Mouse (Mus musculus): ENCODE measurements around the gene Rnpepl1. TPM values are rescaled to one million over a fixed set of nuclear protein-coding genes. Genes with fewer than 3 reads are reported as not detected.

Gene Rnpepl1
- 20.1 and 22.9 TPM in 2 replicates for polyA plus RNA-seq (2016; fragmentation: Nextera tagmentation; extraction: Ambion mirVana)

GRCm38 (mm10) chr1:92910239-92910885 lies at the start of gene Rnpepl1:
Gene Rnpepl1, plus strand, starts transcription at chr1:92910783.
- H3K27me3 ChIP-seq (ENCODE audit: low read depth, poor library complexity, severe bottlenecking): peaks cover 24% of the 10 kb centered on the region
- peak; percentile 79 for DNase-seq (ENCODE audit: low spot score)
- no peaks in the 10 kb centered on the region for H3K9me3 ChIP-seq (replicated peaks)
- peaks cover 55% of the 10 kb centered on the region for H3K4me1 ChIP-seq
- WGBS: 1% methylated on average over 55 of the region's 57 CpGs
- H3K36me3 ChIP-seq: peaks cover 19% of the 10 kb centered on the region
- peak within 1 kb of the TSS; percentile 92 for H3K27ac ChIP-seq (replicated peaks)
- H3K4me3 ChIP-seq: peak within 1 kb of the TSS; percentile 75

- peaks cover 8% of the 10 kb centered on the region for H3K4me1 ChIP-seq
- WGBS: 81% methylated on average over 6 of the region's 6 CpGs
- no peak for DNase-seq (ENCODE audit: low spot score)
- no peaks in the 10 kb centered on the region for H3K9me3 ChIP-seq (replicated peaks)
- no peak overlapping the region for H3K4me3 ChIP-seq
- H3K27me3 ChIP-seq (ENCODE audit: low read depth, poor library complexity, severe bottlenecking): no peaks in the 10 kb centered on the region
- no peak overlapping the region for H3K27ac ChIP-seq (replicated peaks)
- H3K36me3 ChIP-seq: peaks cover 44% of the 10 kb centered on the region
These were observed 49.1 kb upstream of the Rnpepl1 start for GRCm38 (mm10) chr1:92861503-92861902.

- Histone ChIP-seq H3K27ac (replicated peaks) (no peak overlapping the region), H3K9me3 (replicated peaks) (no peaks in the 10 kb centered on the region), H3K4me3 (no peak overlapping the region), H3K27me3 (ENCODE audit: low read depth, poor library complexity, severe bottlenecking) (no peaks in the 10 kb centered on the region), H3K36me3 (peaks cover 26% of the 10 kb centered on the region), H3K4me1 (peaks cover 8% of the 10 kb centered on the region)
- DNase-seq (ENCODE audit: low spot score): no peak
- WGBS: 91% methylated on average over 4 of the region's 4 CpGs
These were observed 47.3 kb upstream of the Rnpepl1 start for GRCm38 (mm10) chr1:92863268-92863667.

- Histone ChIP-seq H3K36me3 (no peaks in the 10 kb centered on the region), H3K27me3 (ENCODE audit: low read depth, poor library complexity, severe bottlenecking) (no peaks in the 10 kb centered on the region), H3K4me1 (peaks cover 8% of the 10 kb centered on the region), H3K27ac (replicated peaks) (no peak overlapping the region), H3K4me3 (no peak overlapping the region), H3K9me3 (replicated peaks) (no peaks in the 10 kb centered on the region)
- DNase-seq (ENCODE audit: low spot score): no peak
- 78% methylated on average over 2 of the region's 2 CpGs for WGBS
These were observed 44.4 kb upstream of the Rnpepl1 start for GRCm38 (mm10) chr1:92866170-92866569.

- Histone ChIP-seq H3K27ac (replicated peaks) (no peak overlapping the region), H3K27me3 (ENCODE audit: low read depth, poor library complexity, severe bottlenecking) (no peaks in the 10 kb centered on the region), H3K4me1 (peaks cover 17% of the 10 kb centered on the region), H3K4me3 (no peak overlapping the region), H3K36me3 (no peaks in the 10 kb centered on the region), H3K9me3 (replicated peaks) (no peaks in the 10 kb centered on the region)
- 80% methylated on average over 2 of the region's 2 CpGs for WGBS
- DNase-seq (ENCODE audit: low spot score): no peak
These were observed 40.6 kb upstream of the Rnpepl1 start for GRCm38 (mm10) chr1:92869985-92870384.

- no peak for DNase-seq (ENCODE audit: low spot score)
- WGBS: 92% methylated on average over 7 of the region's 7 CpGs
- Histone ChIP-seq H3K27ac (replicated peaks) (no peak overlapping the region), H3K36me3 (no peaks in the 10 kb centered on the region), H3K27me3 (ENCODE audit: low read depth, poor library complexity, severe bottlenecking) (no peaks in the 10 kb centered on the region), H3K9me3 (replicated peaks) (no peaks in the 10 kb centered on the region), H3K4me3 (no peak overlapping the region), H3K4me1 (peaks cover 9% of the 10 kb centered on the region)
These were observed 37.9 kb upstream of the Rnpepl1 start for GRCm38 (mm10) chr1:92872666-92873065.

GRCm38 (mm10) chr1:92874011-92874410 lies 36.6 kb upstream of the Rnpepl1 start:
- WGBS: 62% methylated on average over 3 of the region's 3 CpGs
- Histone ChIP-seq H3K27me3 (ENCODE audit: low read depth, poor library complexity, severe bottlenecking) (no peaks in the 10 kb centered on the region), H3K4me1 (peaks cover 9% of the 10 kb centered on the region), H3K36me3 (no peaks in the 10 kb centered on the region), H3K4me3 (no peak overlapping the region), H3K27ac (replicated peaks) (no peak overlapping the region), H3K9me3 (replicated peaks) (no peaks in the 10 kb centered on the region)
- no peak for DNase-seq (ENCODE audit: low spot score)

- H3K27ac ChIP-seq (replicated peaks): no peak overlapping the region
- H3K4me3 ChIP-seq: no peak overlapping the region
- DNase-seq (ENCODE audit: low spot score): no peak
- no peaks in the 10 kb centered on the region for H3K36me3 ChIP-seq
- 87% methylated on average over 8 of the region's 8 CpGs for WGBS
- peaks cover 9% of the 10 kb centered on the region for H3K4me1 ChIP-seq
- no peaks in the 10 kb centered on the region for H3K27me3 ChIP-seq (ENCODE audit: low read depth, poor library complexity, severe bottlenecking)
- no peaks in the 10 kb centered on the region for H3K9me3 ChIP-seq (replicated peaks)
These were observed 35.0 kb upstream of the Rnpepl1 start for GRCm38 (mm10) chr1:92875360-92876111.

- no peak overlapping the region for H3K27ac ChIP-seq (replicated peaks)
- 76% methylated on average over 12 of the region's 12 CpGs for WGBS
- no peaks in the 10 kb centered on the region for H3K36me3 ChIP-seq
- H3K4me1 ChIP-seq: peaks cover 9% of the 10 kb centered on the region
- no peaks in the 10 kb centered on the region for H3K27me3 ChIP-seq (ENCODE audit: low read depth, poor library complexity, severe bottlenecking)
- DNase-seq (ENCODE audit: low spot score): no peak
- no peak overlapping the region for H3K4me3 ChIP-seq
- H3K9me3 ChIP-seq (replicated peaks): no peaks in the 10 kb centered on the region
These were observed 33.1 kb upstream of the Rnpepl1 start for GRCm38 (mm10) chr1:92877431-92877978.

GRCm38 (mm10) chr1:92878066-92878741 lies 32.4 kb upstream of the Rnpepl1 start:
- Histone ChIP-seq H3K36me3 (no peaks in the 10 kb centered on the region), H3K27me3 (ENCODE audit: low read depth, poor library complexity, severe bottlenecking) (no peaks in the 10 kb centered on the region), H3K4me3 (no peak overlapping the region), H3K4me1 (peaks cover 9% of the 10 kb centered on the region), H3K27ac (replicated peaks) (no peak overlapping the region), H3K9me3 (replicated peaks) (no peaks in the 10 kb centered on the region)
- no peak for DNase-seq (ENCODE audit: low spot score)
- 88% methylated on average over 13 of the region's 13 CpGs for WGBS

GRCm38 (mm10) chr1:92879266-92879665 lies 31.3 kb upstream of the Rnpepl1 start:
- 89% methylated on average over 12 of the region's 12 CpGs for WGBS
- no peaks in the 10 kb centered on the region for H3K27me3 ChIP-seq (ENCODE audit: low read depth, poor library complexity, severe bottlenecking)
- no peaks in the 10 kb centered on the region for H3K9me3 ChIP-seq (replicated peaks)
- DNase-seq (ENCODE audit: low spot score): no peak
- peaks cover 3% of the 10 kb centered on the region for H3K4me1 ChIP-seq
- no peak overlapping the region for H3K4me3 ChIP-seq
- H3K36me3 ChIP-seq: no peaks in the 10 kb centered on the region
- H3K27ac ChIP-seq (replicated peaks): no peak overlapping the region

GRCm38 (mm10) chr1:92880101-92880500 lies 30.5 kb upstream of the Rnpepl1 start:
- Histone ChIP-seq H3K27ac (replicated peaks) (no peak overlapping the region), H3K4me1 (no peaks in the 10 kb centered on the region), H3K9me3 (replicated peaks) (no peaks in the 10 kb centered on the region), H3K27me3 (ENCODE audit: low read depth, poor library complexity, severe bottlenecking) (no peaks in the 10 kb centered on the region), H3K36me3 (no peaks in the 10 kb centered on the region), H3K4me3 (no peak overlapping the region)
- no peak for DNase-seq (ENCODE audit: low spot score)
- 88% methylated on average over 5 of the region's 5 CpGs for WGBS
